Mouse (Mus musculus) heart, postnatal 14 days (tissue): ENCODE measurements around the gene Prdx3. TPM values are rescaled to one million over a fixed set of nuclear protein-coding genes. Genes with fewer than 3 reads are reported as not detected.

ENCODE experiments used
- DNase-seq, 2 experiments: peaks; one replicate each; pipeline ENCODE4 v3.0.0; 2021 to 2022
- intact Hi-C: fragments of 180-260 bp; cut with DNase I; formaldehyde crosslinking; loops from one replicate; pipeline ENCODE4 v1.15.1; 2025
- long read RNA-seq, 2 experiments: library from polyadenylated mRNA; stranded (forward); transcript quantifications; one replicate each; pipeline ENCODE4 v2.0.0; 2021
- total RNA-seq, 2 experiments: library from RNA; stranded (reverse); gene quantifications; 2 replicates each; pipeline ENCODE4 v1.2.3; 2021

Gene Prdx3
- total RNA-seq = 100 to 1,000 TPM; 306 to 307 TPM
- long read RNA-seq, experiment 1, transcript Prdx3-201 (7 exons, 1,478 nt) = major isoform, 468 of 474 reads
- long read RNA-seq, experiment 1, partial matches to known transcripts = 4 of 474 reads
- long read RNA-seq, experiment 1, other reads (novel, unspliced or antisense) = 2 of 474 reads
- long read RNA-seq, experiment 2, transcript Prdx3-201 (7 exons, 1,478 nt) = major isoform, 321 of 328 reads
- long read RNA-seq, experiment 2, partial matches to known transcripts = 3 of 328 reads
- long read RNA-seq, experiment 2, other reads (novel, unspliced or antisense) = 4 of 328 reads

- intact Hi-C loops = no loop called here
- DNase-seq = peak; percentile 95 to 97
These were observed at the start of gene Prdx3 for GRCm38 (mm10) chr19:60874064-60874694. Prdx3 (minus strand) TSS chr19:60874556.

- no peak for DNase-seq
- intact Hi-C loops = no loop called here
These were observed 42.7 kb upstream of the Prdx3 start for GRCm38 (mm10) chr19:60916869-60917570.

- DNase-seq = no peak
- intact Hi-C loops = no loop called here
These were observed 41.5 kb upstream of the Prdx3 start for GRCm38 (mm10) chr19:60915862-60916261.

GRCm38 (mm10) chr19:60915236-60915635 is 40.9 kb upstream of the Prdx3 start:
- DNase-seq = no peak
- intact Hi-C loops = no loop called here

- DNase-seq = no peak
- intact Hi-C loops = no loop called here
These were observed 37.3 kb upstream of the Prdx3 start for GRCm38 (mm10) chr19:60911653-60912052.

- DNase-seq = no peak
- intact Hi-C loops = no loop called here
These were observed 35.9 kb upstream of the Prdx3 start for GRCm38 (mm10) chr19:60910304-60910703.

- intact Hi-C loops = no loop called here
- DNase-seq = no peak
These were observed 31.1 kb upstream of the Prdx3 start for GRCm38 (mm10) chr19:60905477-60905876.

GRCm38 (mm10) chr19:60903971-60904370 is 29.6 kb upstream of the Prdx3 start:
- intact Hi-C loops = no loop called here
- DNase-seq = no peak

- no peak for DNase-seq
- intact Hi-C loops = no loop called here
These were observed 28.8 kb upstream of the Prdx3 start for GRCm38 (mm10) chr19:60903139-60903538.

- intact Hi-C loops = no loop called here
- DNase-seq = peak in 1 of 2 experiments; percentile 12
These were observed 21.0 kb upstream of the Prdx3 start for GRCm38 (mm10) chr19:60895251-60895880.

GRCm38 (mm10) chr19:60891934-60892547 is 17.7 kb upstream of the Prdx3 start:
- intact Hi-C loops = loop anchor here (2.0 to 5.0 kb wide), 3 partner anchors 45 to 100 kb away; no protein-coding TSS in a partner anchor
- DNase-seq = peak; percentile 75 to 79

- DNase-seq = peak in 1 of 2 experiments; percentile 22
- intact Hi-C loops = loop anchor here (2.0 to 5.0 kb wide), 3 partner anchors 46 to 101 kb away; no protein-coding TSS in a partner anchor
These were observed 16.7 kb upstream of the Prdx3 start for GRCm38 (mm10) chr19:60891123-60891470.

GRCm38 (mm10) chr19:60890391-60891122 is 16.2 kb upstream of the Prdx3 start:
- peak; percentile 60 to 62 for DNase-seq
- intact Hi-C loops = loop anchor here (2.0 to 5.0 kb wide), 3 partner anchors 47 to 102 kb away; no protein-coding TSS in a partner anchor

GRCm38 (mm10) chr19:60889714-60890315 is 15.5 kb upstream of the Prdx3 start, which contains the start of gene Grk5:
Grk5 (plus strand) TSS chr19:60889749.
- intact Hi-C loops = loop anchor here (1.0 to 5.0 kb wide), 5 partner anchors 47 to 194 kb away; no protein-coding TSS in a partner anchor
- peak; percentile 98 for DNase-seq

- peak; percentile 71 to 74 for DNase-seq
- intact Hi-C loops = loop anchor here (1.0 to 2.0 kb wide), 2 partner anchors 176 to 195 kb away; no protein-coding TSS in a partner anchor
These were observed 14.9 kb upstream of the Prdx3 start for GRCm38 (mm10) chr19:60889101-60889713.

GRCm38 (mm10) chr19:60887637-60888036 is 13.3 kb upstream of the Prdx3 start:
- intact Hi-C loops = loop anchor here (2.0 kb wide), 1 partner anchor 177 kb away; no protein-coding TSS in a partner anchor

GRCm38 (mm10) chr19:60883129-60883528 is 8.8 kb upstream of the Prdx3 start:
- peak; percentile 15 to 52 for DNase-seq
- intact Hi-C loops = loop anchor here (1.0 kb wide), 1 partner anchor 201 kb away; no protein-coding TSS in a partner anchor

More at GRCm38 (mm10) chr19:60887637-60888036, 13.3 kb upstream of the Prdx3 start:
- no peak for DNase-seq

- DNase-seq = peak in 1 of 2 experiments; percentile 21
- intact Hi-C loops = no loop called here
These were observed 855 bp downstream of the Prdx3 start for GRCm38 (mm10) chr19:60873501-60873900.
